Mouse (Mus musculus) small intestine, adult 2 months (tissue): ENCODE results near the gene Vmn1r79. TPM values are rescaled to one million over a fixed set of nuclear protein-coding genes. Genes with fewer than 3 reads are reported as not detected.
"Not testable (repeated sequence)": the region's sequence is repeated elsewhere in the genome, so short reads cannot be mapped to it uniquely, and the experiment has no call there.

Experiments used
- H3K27ac ChIP-seq: fragments of 200-500 bp; 2 replicates; pipeline ENCODE4 v1.5.1; 2012; ENCODE audit warnings: low read depth, low read length, control low read depth, inconsistent platforms; ENCODE audit not compliant: insufficient read depth
- H3K27me3 ChIP-seq: fragments of 200-500 bp; 2 replicates; pipeline ENCODE4 v1.6.1; 2012; ENCODE audit warnings: mild to moderate bottlenecking, moderate library complexity, low read length, inconsistent platforms; ENCODE audit not compliant: control insufficient read depth, insufficient read depth
- H3K36me3 ChIP-seq: fragments of 200-500 bp; 2 replicates; pipeline ENCODE4 v1.6.1; 2012; ENCODE audit warnings: mild to moderate bottlenecking, low read length, control low read depth, inconsistent platforms; ENCODE audit not compliant: control insufficient read depth, insufficient read depth
- H3K4me1 ChIP-seq: fragments of 200-500 bp; 2 replicates; pipeline ENCODE4 v1.6.1; 2012; ENCODE audit warnings: low read length, inconsistent platforms, mixed read lengths; ENCODE audit not compliant: control insufficient read depth, insufficient read depth, insufficient read length
- H3K4me3 ChIP-seq: fragments of 200-500 bp; 2 replicates; pipeline ENCODE4 v1.5.1; 2012; ENCODE audit warnings: low read depth, mild to moderate bottlenecking, control low read depth, inconsistent platforms, low read length, moderate library complexity
- CTCF ChIP-seq: fragments of 200-500 bp; IDR thresholded peaks from 2 replicates; pipeline ENCODE4 v1.5.1; 2012; ENCODE audit warnings: low read depth, mild to moderate bottlenecking, control low read depth, inconsistent platforms, low read length, moderate library complexity, mixed read lengths; ENCODE audit not compliant: insufficient replicate concordance, insufficient read length; ENCODE audit errors: extremely low read depth
- POLR2A ChIP-seq: fragments of 200-500 bp; IDR thresholded peaks from 2 replicates; pipeline ENCODE4 v1.6.1; 2012; ENCODE audit warnings: low read depth, mild to moderate bottlenecking, control low read depth, inconsistent platforms, low read length, moderate library complexity
- WGBS: fragments of 180-500 bp; shearing (Covaris S2); methylation state at CpG from one replicate; pipeline ENCODE4 v1.1.7; 2018; 5-methylcytosine and 5-hydroxymethylcytosine counted together
- polyA plus RNA-seq: library from polyadenylated mRNA; depleted of rRNA; stranded (reverse); fragments of >200 nt; gene quantifications from 2 replicates; pipeline ENCODE4 v1.2.3, GENCODE M21; 2012; rRNA removed

Gene Vmn1r79
- polyA plus RNA-seq, result not detected in 2 replicates

DNA sequence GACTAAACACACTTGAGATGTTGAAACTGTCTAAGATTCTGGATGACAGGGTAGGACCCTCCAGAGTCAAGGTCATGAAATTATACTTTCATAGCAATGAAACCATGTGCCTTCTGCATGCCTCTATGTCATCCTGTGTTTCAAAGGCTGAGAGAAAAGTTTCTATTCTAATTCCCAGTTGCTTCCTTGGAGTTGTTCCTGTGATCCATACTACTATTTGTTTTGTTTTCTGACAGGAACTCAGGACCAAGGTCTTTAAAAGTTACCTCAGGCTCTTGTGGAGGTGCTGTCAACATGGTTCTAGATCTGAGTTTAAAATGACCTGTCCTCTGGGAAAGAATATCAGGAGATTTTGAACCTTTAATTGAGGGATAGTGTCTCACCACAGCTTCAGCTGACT lies at the start of gene Vmn1r79:
Gene Vmn1r79 (plus strand): TSS at position 301 of the 400 bp plus-strand sequence.
- H3K4me3 ChIP-seq, H3K4me1 ChIP-seq, H3K27me3 ChIP-seq, H3K27ac ChIP-seq, H3K36me3 ChIP-seq: not testable (repeated sequence)

DNA sequence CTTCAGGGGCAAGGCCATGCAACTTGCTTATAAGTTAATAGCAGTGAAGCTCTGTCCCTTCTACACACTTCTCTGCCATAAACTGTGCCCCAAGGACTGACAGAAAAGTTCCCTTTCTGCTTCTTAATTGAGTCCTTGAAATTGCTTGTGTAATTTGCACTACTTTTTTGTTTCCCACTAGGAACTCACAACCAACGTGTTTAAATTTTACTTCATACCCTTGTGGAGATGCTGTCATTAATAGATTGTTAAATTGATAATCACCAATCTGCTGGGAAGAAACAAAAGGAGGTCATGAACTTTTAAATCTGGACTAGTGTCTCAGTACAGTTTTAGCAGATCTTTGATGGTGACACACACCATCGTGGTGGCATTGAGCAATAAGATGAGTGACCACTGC lies 21.1 kb upstream of the Vmn1r79 start, which contains the start of gene Vmn1r78:
Gene Vmn1r78 (plus strand): TSS at position 301 of the 400 bp plus-strand sequence.
- Histone ChIP-seq H3K4me3 (no peak within 1 kb of the TSS), H3K27ac (no peak within 1 kb of the TSS), H3K27me3 (no peaks in the 10 kb centered on the region), H3K4me1 (no peaks in the 10 kb centered on the region), H3K36me3 (no peaks in the 10 kb centered on the region)
- WGBS, result 49% methylated on average over 2 of the region's 2 CpGs
- TF ChIP-seq POLR2A (no peak), CTCF (no peak)

DNA sequence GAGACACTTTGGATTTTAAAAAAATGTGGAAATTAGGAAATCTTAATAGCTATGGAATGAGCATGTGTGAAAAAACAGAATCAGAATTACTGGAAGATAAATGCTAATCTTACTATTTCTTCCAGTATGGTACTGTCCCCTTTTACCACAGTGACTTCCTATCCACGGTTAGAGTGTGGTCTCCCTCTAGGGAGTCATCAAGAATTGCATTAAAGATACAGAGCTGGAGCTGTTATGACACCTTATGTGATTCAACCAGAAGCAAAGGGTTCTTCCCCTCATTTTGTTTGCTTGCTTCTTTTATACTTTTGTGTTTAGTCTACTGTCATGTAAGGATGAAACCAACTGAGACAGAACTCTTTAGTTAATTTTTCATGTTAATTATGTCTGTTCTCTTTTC lies 14.6 kb upstream of the Vmn1r79 start:
- H3K4me1 ChIP-seq, H3K4me3 ChIP-seq, H3K27ac ChIP-seq, H3K27me3 ChIP-seq, H3K36me3 ChIP-seq: not testable (repeated sequence)
- 43% methylated on average over 1 of the region's 1 CpGs for WGBS

DNA sequence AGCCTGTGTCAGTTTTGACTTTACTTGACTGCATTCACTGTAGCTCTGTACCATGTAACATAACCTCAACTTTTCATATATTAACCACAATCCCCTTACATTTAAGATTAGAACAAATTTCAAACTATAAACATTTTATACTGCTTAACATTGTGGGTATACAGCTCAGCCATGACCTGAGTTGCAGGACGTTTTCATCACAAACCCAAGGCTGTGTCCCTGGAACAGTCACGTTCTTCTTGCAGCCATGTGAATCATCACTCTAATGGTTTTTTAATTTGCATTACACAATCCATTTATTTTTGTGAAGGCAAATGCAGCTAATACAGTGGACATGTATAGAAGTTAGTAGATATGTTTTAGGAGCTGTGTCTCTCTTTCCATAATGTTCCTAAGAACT lies 1.8 kb downstream of the Vmn1r79 start:
- H3K4me3 ChIP-seq, H3K27ac ChIP-seq, H3K36me3 ChIP-seq, H3K4me1 ChIP-seq, H3K27me3 ChIP-seq: not testable (repeated sequence)
- WGBS, result 53% methylated on average over 2 of the region's 2 CpGs

DNA sequence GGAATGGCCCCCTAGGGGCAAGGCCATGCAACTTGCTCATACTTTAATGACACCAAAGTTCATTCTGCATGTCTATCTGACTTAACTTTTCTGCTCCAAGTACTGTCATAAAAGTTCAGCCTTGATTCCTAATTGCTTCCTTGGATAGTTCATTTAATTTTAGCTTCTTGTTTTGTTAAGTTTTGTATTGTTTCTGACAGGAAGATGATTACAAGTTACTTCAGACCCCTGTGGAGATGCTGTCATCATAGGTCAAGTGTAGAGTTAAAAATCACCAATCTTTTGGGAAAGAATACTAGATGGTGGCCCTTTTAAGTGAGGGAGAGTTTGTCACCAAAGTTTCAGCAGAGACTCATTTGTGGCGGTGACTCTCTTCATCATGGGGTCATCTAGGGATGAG lies 17.9 kb downstream of the Vmn1r79 start, which contains the start of gene Vmn1r80:
Gene Vmn1r80 (plus strand): TSS at position 301 of the 400 bp plus-strand sequence.
- Histone ChIP-seq H3K4me1 (no peaks in the 10 kb centered on the region), H3K36me3 (no peaks in the 10 kb centered on the region), H3K4me3 (no peak within 1 kb of the TSS), H3K27me3 (no peaks in the 10 kb centered on the region), H3K27ac (no peak within 1 kb of the TSS)
- WGBS, result 74% methylated on average over 1 of the region's 1 CpGs
- TF ChIP-seq CTCF (no peak), POLR2A (no peak)

DNA sequence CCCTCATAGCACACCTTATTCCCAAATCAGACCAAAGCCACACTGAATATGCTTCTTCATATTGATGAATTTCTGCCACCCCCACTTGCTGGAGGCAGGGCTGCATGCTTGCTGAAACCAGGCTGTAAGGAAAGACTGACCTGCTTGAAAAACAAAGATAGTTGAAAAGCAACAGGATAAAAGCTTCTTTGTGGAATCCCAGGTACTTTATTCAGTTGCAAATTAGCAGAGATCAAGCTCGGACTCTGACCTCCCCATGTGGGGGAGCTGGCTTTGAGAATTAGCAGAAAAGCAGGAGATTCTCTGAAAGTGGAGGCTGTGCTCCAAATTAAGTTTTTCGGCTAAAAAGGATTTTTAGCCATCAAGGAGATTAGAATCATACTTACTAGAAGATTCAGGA lies 33.1 kb downstream of the Vmn1r79 start:
- Histone ChIP-seq H3K4me1 (no peaks in the 10 kb centered on the region), H3K27me3 (no peaks in the 10 kb centered on the region), H3K27ac (no peak overlapping the region), H3K36me3 (no peaks in the 10 kb centered on the region), H3K4me3 (no peak overlapping the region)
- TF ChIP-seq CTCF (no peak), POLR2A (no peak)
- WGBS, result 58% methylated on average over 2 of the region's 2 CpGs

Other genes with a start within 250 kb of the Vmn1r79 start
- gene Vmn1r76, start 233.1 kb upstream of the Vmn1r79 start, polyA plus RNA-seq, result not detected in 2 replicates
- not detected in 2 replicates for gene Vmn1r77, start 134.5 kb upstream of the Vmn1r79 start, polyA plus RNA-seq
- not detected in 2 replicates for gene Vmn1r78, start 21.0 kb upstream of the Vmn1r79 start, polyA plus RNA-seq
- not detected in 2 replicates for gene Vmn1r80, start 18.0 kb downstream of the Vmn1r79 start, polyA plus RNA-seq
- gene Vmn1r81, start 97.0 kb downstream of the Vmn1r79 start, polyA plus RNA-seq, result not detected in 2 replicates
- gene Vmn1r82, start 129.2 kb downstream of the Vmn1r79 start, polyA plus RNA-seq, result not detected in 2 replicates
- gene Vmn1r83, start 158.2 kb downstream of the Vmn1r79 start, polyA plus RNA-seq, result not detected in 2 replicates
- gene Vmn1r84, start 198.0 kb downstream of the Vmn1r79 start, polyA plus RNA-seq, result not detected in 2 replicates